Mouse (Mus musculus): ENCODE data around the gene Trip10. TPM values are rescaled to one million over a fixed set of nuclear protein-coding genes. Genes with fewer than 3 reads are reported as not detected.

Gene Trip10
- total RNA-seq, 2 experiments from 2014 or later = 5.3 to 9.2 TPM

- intact Hi-C loops (cut with DNase I) = loop anchor here (5.0 kb wide), 1 partner anchor 62 kb away; no protein-coding TSS in a partner anchor
- no peak for DNase-seq (ENCODE audit: low spot score in 2 of 2)
Measured at GRCm38 (mm10) chr17:57279591-57280224, 30.5 kb downstream of the Trip10 start.

- DNase-seq (ENCODE audit: low spot score in 2 of 2) = no peak
- intact Hi-C loops (cut with DNase I) = no loop called here
Measured at GRCm38 (mm10) chr17:57280411-57280810, 31.2 kb downstream of the Trip10 start.

GRCm38 (mm10) chr17:57283906-57284305 lies 34.7 kb downstream of the Trip10 start:
- no peak for DNase-seq (ENCODE audit: low spot score in 2 of 2)
- intact Hi-C loops (cut with DNase I) = no loop called here

GRCm38 (mm10) chr17:57285077-57285476 lies 35.8 kb downstream of the Trip10 start:
- DNase-seq (ENCODE audit: low spot score in 2 of 2) = no peak
- intact Hi-C loops (cut with DNase I) = no loop called here

GRCm38 (mm10) chr17:57286718-57287355 lies 37.6 kb downstream of the Trip10 start:
- intact Hi-C loops (cut with DNase I) = no loop called here
- DNase-seq (ENCODE audit: low spot score in 2 of 2) = no peak

- intact Hi-C loops (cut with DNase I) = no loop called here
- DNase-seq (ENCODE audit: low spot score in 2 of 2) = no peak
Measured at GRCm38 (mm10) chr17:57289252-57289651, 40.0 kb downstream of the Trip10 start.

GRCm38 (mm10) chr17:57290001-57290670 lies 40.9 kb downstream of the Trip10 start:
- DNase-seq (ENCODE audit: low spot score in 2 of 2) = peak in 1 of 2 experiments; percentile 9
- intact Hi-C loops (cut with DNase I) = no loop called here

GRCm38 (mm10) chr17:57290671-57291055 lies 41.4 kb downstream of the Trip10 start:
- DNase-seq (ENCODE audit: low spot score in 2 of 2) = no peak
- intact Hi-C loops (cut with DNase I) = no loop called here

GRCm38 (mm10) chr17:57292302-57292701 lies 43.0 kb downstream of the Trip10 start:
- no peak for DNase-seq (ENCODE audit: low spot score in 2 of 2)
- intact Hi-C loops (cut with DNase I) = no loop called here

- intact Hi-C loops (cut with DNase I) = no loop called here
- DNase-seq (ENCODE audit: low spot score in 2 of 2) = no peak
Measured at GRCm38 (mm10) chr17:57292968-57293367, 43.7 kb downstream of the Trip10 start.

GRCm38 (mm10) chr17:57295935-57296334 lies 46.7 kb downstream of the Trip10 start:
- intact Hi-C loops (cut with DNase I) = no loop called here
- no peak for DNase-seq (ENCODE audit: low spot score in 2 of 2)

- intact Hi-C loops (cut with DNase I) = no loop called here
- no peak for DNase-seq (ENCODE audit: low spot score in 2 of 2)
Measured at GRCm38 (mm10) chr17:57297040-57297439, 47.8 kb downstream of the Trip10 start.

- intact Hi-C loops (cut with DNase I) = no loop called here
- DNase-seq (ENCODE audit: low spot score in 2 of 2) = no peak
Measured at GRCm38 (mm10) chr17:57305593-57305992, 56.3 kb downstream of the Trip10 start.

- intact Hi-C loops (cut with DNase I) = no loop called here
- DNase-seq (ENCODE audit: low spot score in 2 of 2) = no peak
Measured at GRCm38 (mm10) chr17:57307074-57307473, 57.8 kb downstream of the Trip10 start.

- intact Hi-C loops (cut with DNase I) = no loop called here
- no peak for DNase-seq (ENCODE audit: low spot score in 2 of 2)
Measured at GRCm38 (mm10) chr17:57311801-57312200, 62.5 kb downstream of the Trip10 start.

Small RNA genes within 50 kb of the gene (microRNA-seq; reads per million reads assigned to microRNA genes)
- not detected for gene Mir6978

Other genes with a start within 250 kb of the Trip10 start
- gene Pspn, start 249.4 kb upstream of the Trip10 start, total RNA-seq (2021) = not detected
- 10 to 100 TPM; 63.4 to 65.3 TPM for gene Gtf2f1, start 238.2 kb upstream of the Trip10 start, total RNA-seq (2021)
- gene Gm17949, start 238.0 kb upstream of the Trip10 start, total RNA-seq (2021) = under 1 TPM; 0.27 to 0.34 TPM
- 100 to 1,000 TPM; 106 to 112 TPM for gene Khsrp, start 217.9 kb upstream of the Trip10 start, total RNA-seq (2021)
- not detected for gene Slc25a41, start 207.8 kb upstream of the Trip10 start, total RNA-seq (2021)
- 1 to 10 TPM in 1 of 2 experiments, under 1 TPM in 1; 0.32 to 1.3 TPM for gene Crb3, start 190.3 kb upstream of the Trip10 start, total RNA-seq (2021)
- gene Slc25a23, start 189.6 kb upstream of the Trip10 start, total RNA-seq (2021) = 100 to 1,000 TPM; 347 to 354 TPM
- 1 to 10 TPM; 1.7 to 2.5 TPM for gene Dennd1c, start 170.9 kb upstream of the Trip10 start, total RNA-seq (2021)
- 100 to 1,000 TPM; 620 to 748 TPM for gene Tubb4a, start 161.7 kb upstream of the Trip10 start, total RNA-seq (2021)
- under 1 TPM; 0.25 to 0.41 TPM for gene Tnfsf9, start 144.1 kb upstream of the Trip10 start, total RNA-seq (2021)
- under 1 TPM in 1 of 2 experiments, not detected in 1; 0.52 TPM for gene Cd70, start 99.7 kb upstream of the Trip10 start, total RNA-seq (2021)
- not detected for gene Tnfsf14, start 55.3 kb upstream of the Trip10 start, total RNA-seq (2021)
- under 1 TPM; 0.59 to 0.74 TPM for gene C3, start 21.3 kb upstream of the Trip10 start, total RNA-seq (2021)
- 10 to 100 TPM; 23.2 to 23.4 TPM for gene Gpr108, start 1.0 kb upstream of the Trip10 start, total RNA-seq (2021)
- gene Vav1, start 29.6 kb downstream of the Trip10 start, total RNA-seq (2021) = 1 to 10 TPM; 3.7 to 4.7 TPM
- 1 to 10 TPM; 5.1 to 5.9 TPM for gene Adgre1, start 109.2 kb downstream of the Trip10 start, total RNA-seq (2021)